Mouse (Mus musculus): ENCODE data around the gene Usp37.

GRCm38 (mm10) chr1:74394311-74394710 is 149.8 kb downstream of the Usp37 start:
- TF ChIP-seq CTCF (conservative IDR thresholded peaks at IDR 0.05; ENCODE audit: insufficient read depth, insufficient read length, low read depth, low read length) (no peak), POLR2A (IDR thresholded peaks at IDR 0.05; ENCODE audit: low read depth, low read length) (no peak)
